Mouse (Mus musculus): Measurements from ENCODE around the gene Abhd4.
"Not testable (repeated sequence)": the region's sequence is repeated elsewhere in the genome, so short reads cannot be mapped to it uniquely, and the experiment has no call there.

The Abhd4 gene

DNA sequence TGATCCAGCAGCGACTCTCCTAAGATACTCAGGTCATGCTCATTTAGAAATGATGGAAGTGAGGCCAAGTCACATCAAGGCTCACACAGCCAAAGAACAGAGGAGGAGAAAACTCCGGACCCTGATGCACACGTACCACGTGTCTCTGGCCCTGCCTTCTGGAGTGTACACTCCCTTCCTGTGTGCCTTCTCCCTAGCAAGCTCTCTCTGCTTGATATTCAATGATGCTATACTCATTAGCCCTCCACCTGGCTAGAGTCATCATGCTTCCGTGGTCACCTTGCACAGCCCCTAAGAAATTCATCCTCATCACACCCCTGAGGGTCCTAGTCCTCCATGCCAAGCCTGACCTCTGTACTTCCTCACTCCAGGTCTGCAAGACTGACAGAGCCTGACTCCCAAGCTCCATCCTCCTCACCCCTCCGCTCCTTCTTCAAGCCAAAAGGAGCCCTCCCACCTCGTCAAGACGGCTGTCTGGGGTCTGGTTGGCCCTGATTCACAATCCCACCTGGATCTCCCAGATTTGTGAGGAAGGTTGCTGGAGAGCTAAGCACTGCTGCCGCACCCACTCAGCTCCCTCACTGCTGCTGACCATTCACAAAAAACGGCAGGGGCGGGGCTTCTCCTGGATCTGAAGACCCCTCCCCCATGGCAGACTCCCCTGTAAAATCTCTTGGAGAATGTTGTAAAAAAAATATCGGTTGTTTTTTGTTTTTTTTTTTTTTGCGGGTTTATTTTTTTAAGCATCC, 30.5 kb upstream of the Abhd4 start:
- DNase-seq = peak in 1 of 2 experiments; percentile 13

DNA sequence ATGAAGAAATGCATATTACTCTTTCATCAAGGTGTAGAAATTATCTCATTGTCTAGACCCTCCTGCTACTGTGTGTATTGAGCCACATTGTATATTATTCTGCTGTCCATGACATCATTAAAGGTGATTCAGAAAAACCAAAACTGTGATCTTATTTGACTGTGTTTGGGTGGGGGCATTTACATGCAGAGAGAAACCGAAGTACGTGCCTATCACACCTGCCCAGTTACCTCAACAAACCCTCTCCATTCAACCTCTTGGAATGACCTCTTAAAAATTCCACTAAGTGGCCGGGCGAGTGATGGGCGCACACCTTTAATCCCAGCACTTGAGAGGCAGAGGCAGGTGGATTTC, 29.9 kb upstream of the Abhd4 start:
- DNase-seq = no peak

GRCm38 (mm10) chr14:54224484-54225467, 29.2 kb upstream of the Abhd4 start:
- peak in 1 of 2 experiments; percentile 14 for DNase-seq

- DNase-seq = no peak
Observed at GRCm38 (mm10) chr14:54225725-54226124, 28.3 kb upstream of the Abhd4 start.

DNA sequence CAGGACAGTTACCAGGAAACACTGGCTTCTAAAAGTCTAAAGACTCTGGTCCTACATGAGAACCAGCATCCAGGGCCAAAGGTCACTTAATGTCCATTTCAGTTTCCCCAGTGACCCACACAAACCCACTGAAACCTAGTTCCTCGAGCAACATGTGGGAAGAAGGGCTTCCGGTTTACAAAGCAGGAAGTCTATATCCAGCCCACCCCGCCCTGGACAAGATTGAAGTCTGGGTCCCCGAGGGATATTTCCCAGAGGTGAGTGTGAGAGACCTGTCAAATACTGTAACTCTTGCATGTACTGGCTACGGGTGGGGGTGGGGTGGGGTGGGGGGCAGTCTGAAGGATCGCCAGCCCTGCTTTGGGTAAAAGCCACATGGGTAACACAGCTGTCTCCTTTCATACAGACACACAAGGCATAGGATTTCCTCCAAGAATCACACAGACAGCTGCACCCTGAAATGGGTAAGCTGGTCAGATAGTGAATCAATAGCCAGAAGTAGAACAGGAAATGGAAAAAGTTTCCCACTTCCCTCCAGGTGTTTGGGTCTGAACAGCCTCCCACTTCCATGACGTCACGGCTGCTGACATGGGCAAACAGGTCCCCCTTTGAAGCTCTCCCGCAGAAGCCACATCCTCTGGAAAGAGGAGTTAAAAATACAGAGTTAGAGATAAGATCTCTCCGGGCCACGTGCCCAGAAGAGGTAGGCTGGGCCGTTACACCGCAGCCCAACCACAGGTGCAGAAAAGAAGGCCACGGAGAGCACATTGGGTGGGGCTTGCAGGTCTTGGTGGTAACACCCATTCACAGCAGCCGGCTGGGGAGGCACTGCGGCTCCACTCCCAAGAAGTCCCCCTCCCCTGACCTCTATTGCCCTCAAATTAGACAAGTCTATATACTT, 26.8 kb upstream of the Abhd4 start:
- DNase-seq = no peak

- peak; percentile 82 to 87 for DNase-seq
Observed at GRCm38 (mm10) chr14:54227911-54228451, 26.0 kb upstream of the Abhd4 start.

DNA sequence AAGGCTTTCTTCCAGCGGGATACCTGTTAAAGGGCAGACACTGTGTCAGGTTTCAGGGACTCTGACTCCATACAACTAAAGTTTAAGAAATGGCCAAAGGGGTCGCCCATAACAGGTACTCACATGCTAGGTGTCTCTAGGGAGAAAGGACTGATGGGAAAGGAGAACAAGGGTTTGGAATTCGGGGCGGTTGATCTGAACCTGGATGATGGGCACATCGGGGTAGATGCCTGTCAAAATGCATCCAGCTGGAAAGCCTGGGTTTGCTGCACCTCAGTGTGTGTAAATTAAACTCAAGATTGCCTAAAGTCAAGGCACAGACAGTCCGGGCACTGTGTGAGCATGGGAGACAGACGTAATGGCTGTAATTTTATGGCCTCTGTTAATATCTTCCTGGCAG, 25.5 kb upstream of the Abhd4 start:
- DNase-seq = peak in 1 of 2 experiments; percentile 12

DNA sequence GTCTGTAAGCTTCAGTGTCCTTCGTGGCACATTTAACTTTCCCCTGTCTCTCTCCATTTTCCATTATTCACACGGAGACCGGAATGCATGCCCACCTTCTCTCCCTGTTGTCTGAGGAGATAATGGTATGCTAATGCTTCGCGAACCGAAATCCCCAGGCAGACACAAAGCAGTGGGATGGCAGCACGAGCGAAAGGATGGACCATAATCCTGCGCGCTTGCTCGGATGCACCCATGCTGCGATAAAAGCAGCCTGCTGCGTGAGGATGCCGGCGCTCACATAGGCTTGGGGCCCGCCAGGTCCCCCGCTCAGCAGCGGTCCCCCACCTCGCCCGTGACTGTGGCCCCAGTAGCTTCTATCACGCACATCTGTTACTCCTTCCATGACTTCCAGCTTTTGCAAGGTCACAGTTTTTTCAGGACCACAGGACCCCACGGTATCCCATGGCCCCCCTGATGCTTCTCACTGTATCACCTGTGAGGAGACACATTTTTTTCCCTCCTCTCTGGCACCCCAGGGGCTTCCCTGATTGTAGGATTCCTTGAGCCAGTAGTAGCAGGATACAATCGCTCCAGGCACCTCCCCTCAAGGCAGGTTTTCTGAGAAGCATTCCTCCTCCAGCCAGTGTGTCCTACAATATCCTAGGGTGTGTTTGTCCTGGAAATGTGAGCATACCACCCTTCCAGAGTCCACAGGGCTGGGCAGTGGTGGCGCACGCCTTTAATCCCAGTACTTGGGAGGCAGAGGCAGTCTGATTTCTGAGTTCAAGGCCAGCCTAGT, 24.9 kb upstream of the Abhd4 start:
- peak; percentile 28 to 33 for DNase-seq

DNA sequence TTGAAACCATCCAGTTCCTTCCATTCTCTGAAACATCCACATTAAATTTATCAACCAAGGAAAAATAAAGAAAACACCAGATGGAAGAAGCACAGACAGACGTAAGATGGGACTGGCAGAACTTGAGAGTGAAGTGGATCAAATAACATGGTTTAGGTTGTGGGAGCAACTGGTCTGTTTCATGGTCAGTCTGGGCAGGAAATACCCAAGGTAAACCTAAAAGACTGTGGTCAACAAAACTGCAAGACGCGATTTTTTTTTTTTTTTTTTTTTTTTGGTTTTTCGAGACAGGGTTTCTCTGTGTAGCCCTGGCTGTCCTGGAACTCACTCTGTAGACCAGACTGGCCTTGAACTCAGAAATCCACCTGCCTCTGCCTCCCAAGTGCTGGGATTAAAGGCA, 24.1 kb upstream of the Abhd4 start:
- not testable (repeated sequence) for DNase-seq

DNA sequence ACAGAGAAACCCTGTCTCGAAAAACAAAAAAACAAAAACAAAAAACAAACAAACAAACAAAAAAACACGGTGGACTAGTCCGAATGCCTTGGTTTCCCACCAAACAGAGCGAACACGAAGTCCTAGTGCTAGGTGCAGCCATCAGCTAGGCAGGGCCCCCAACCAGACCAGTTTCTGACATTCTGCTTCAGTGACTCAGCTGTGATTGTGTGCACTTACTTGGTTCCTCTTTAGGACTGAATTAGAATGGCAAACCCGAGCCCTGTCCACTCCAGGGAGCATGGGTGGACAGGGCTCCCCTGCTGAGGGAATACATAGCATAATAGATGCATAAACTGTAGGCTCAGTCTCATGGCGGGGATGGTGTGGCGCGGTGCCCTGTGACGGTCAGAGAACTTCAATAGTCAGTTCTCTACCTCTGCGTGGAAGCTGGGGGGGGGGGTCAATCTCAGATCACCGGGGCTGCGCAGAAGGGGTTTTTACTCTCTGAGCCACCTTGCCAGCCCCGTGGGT, 23.3 kb upstream of the Abhd4 start:
- peak in 1 of 2 experiments; percentile 13 for DNase-seq

- DNase-seq = no peak
Observed at GRCm38 (mm10) chr14:54231176-54231956, 22.6 kb upstream of the Abhd4 start.

GRCm38 (mm10) chr14:54232143-54232542, 21.8 kb upstream of the Abhd4 start:
- no peak for DNase-seq

- no peak for DNase-seq
Observed at GRCm38 (mm10) chr14:54232811-54233558, 21.0 kb upstream of the Abhd4 start.

GRCm38 (mm10) chr14:54233559-54234143, 20.3 kb upstream of the Abhd4 start:
- DNase-seq = no peak

DNA sequence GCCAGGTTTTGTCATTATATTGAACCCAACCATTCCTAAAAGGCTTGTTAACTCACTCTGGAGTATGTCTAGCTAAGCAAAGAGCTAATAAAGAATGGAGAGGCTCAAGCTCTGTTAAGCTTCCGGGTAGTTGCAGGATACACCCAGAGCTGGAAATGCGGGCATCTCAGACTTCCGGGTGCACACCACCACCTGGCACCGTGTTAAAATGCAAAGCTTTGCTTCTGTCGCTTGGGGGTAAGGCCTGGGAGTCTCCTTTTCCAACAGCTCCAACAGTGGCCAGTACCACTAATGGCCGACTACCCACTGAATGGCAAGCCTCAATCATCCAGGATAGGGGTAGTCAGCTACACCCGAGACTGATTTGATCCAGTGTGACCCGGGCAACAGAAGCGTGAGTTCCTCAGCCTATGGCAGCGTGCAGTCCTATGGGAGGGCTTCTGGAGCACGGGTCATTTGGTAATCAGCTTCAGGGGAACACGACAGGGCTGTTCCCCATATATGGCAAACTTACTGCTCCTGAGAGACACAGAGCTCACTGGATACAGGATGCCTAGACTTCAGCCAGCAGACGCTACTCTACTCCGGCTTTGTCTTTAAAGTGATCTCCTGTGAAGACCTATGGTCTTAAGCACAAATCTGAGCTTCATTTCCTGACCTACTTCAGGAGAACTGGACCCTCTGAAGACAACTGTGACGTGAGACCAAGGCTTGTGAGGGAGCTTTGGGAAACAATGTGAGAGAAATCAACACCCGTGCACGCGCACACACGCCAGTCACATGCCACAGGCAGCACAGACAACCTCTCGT, 19.6 kb upstream of the Abhd4 start:
- no peak for DNase-seq

DNA sequence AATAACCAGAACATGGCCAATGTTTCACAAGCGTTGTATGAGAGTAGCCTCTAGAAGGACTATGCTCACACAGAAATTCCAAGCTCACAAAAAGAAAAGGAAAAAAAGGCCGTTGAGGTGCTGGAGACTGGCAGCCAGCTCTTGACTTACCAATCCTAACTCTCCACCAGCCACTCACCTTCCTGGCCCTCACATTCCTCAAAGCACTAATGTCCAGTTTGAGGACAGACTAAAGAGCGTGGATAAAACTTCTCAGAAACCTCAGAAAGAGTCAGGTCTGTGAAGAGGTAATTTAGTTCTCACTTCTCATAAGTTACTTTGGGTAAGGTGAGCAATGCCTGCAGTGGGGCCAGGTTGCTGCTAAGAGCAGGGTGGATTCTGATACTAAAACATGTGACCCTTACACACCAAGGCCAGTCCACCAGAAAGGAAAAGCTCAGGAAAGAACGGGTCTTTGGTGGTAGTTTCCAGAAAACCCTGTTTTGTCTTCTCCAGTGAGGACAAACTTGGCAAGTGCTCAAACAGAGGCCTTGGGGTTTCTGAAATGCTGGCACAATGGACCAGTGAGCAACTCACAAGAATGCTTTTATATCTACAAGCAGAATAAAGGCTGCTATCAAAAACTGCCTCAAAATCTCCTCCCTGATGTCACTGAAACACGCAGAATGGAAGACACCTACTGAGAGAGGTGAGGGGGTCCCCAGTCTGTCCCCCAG, 18.0 kb upstream of the Abhd4 start:
- no peak for DNase-seq

- no peak for DNase-seq
Observed at GRCm38 (mm10) chr14:54236881-54237280, 17.1 kb upstream of the Abhd4 start.
